Mouse (Mus musculus): ENCODE measurements around the gene Ssu2.
A peak's percentile ranks its signal among the peaks of the same experiment; 100 is the strongest.

The Ssu2 gene

GRCm38 (mm10) chr6:112387947-112388346 lies at the start of gene Ssu2:
TSS of gene Ssu2 (minus strand) at chr6:112388023.
- no peak for DNase-seq (ENCODE audit: low read depth)

GRCm38 (mm10) chr6:112426018-112426732 lies 38.4 kb upstream of the Ssu2 start:
- DNase-seq (ENCODE audit: low read depth): no peak

GRCm38 (mm10) chr6:112423746-112424501 lies 36.1 kb upstream of the Ssu2 start:
- no peak for DNase-seq (ENCODE audit: low read depth)

GRCm38 (mm10) chr6:112420883-112421282 lies 33.1 kb upstream of the Ssu2 start:
- DNase-seq (ENCODE audit: low read depth): no peak

GRCm38 (mm10) chr6:112419333-112419732 lies 31.5 kb upstream of the Ssu2 start:
- no peak for DNase-seq (ENCODE audit: low read depth)

- no peak for DNase-seq (ENCODE audit: low read depth)
These were observed 16.3 kb upstream of the Ssu2 start for GRCm38 (mm10) chr6:112404111-112404510.

GRCm38 (mm10) chr6:112401953-112402683 lies 14.3 kb upstream of the Ssu2 start:
- DNase-seq (ENCODE audit: low read depth): no peak

GRCm38 (mm10) chr6:112397351-112397750 lies 9.5 kb upstream of the Ssu2 start:
- no peak for DNase-seq (ENCODE audit: low read depth)

- DNase-seq (ENCODE audit: low read depth): no peak
These were observed 8.5 kb upstream of the Ssu2 start for GRCm38 (mm10) chr6:112396352-112396751.

- DNase-seq (ENCODE audit: low read depth): no peak
These were observed 562 bp upstream of the Ssu2 start for GRCm38 (mm10) chr6:112388385-112388784.

GRCm38 (mm10) chr6:112386260-112386659 lies 1.6 kb downstream of the Ssu2 start:
- no peak for DNase-seq (ENCODE audit: low read depth)

GRCm38 (mm10) chr6:112382990-112383685 lies 4.7 kb downstream of the Ssu2 start:
- no peak for DNase-seq (ENCODE audit: low read depth)

- no peak for DNase-seq (ENCODE audit: low read depth)
These were observed 8.8 kb downstream of the Ssu2 start for GRCm38 (mm10) chr6:112379054-112379453.

GRCm38 (mm10) chr6:112375661-112376392 lies 12.0 kb downstream of the Ssu2 start:
- no peak for DNase-seq (ENCODE audit: low read depth)

GRCm38 (mm10) chr6:112373886-112374585 lies 13.8 kb downstream of the Ssu2 start:
- peak; percentile 55 for DNase-seq (ENCODE audit: low read depth)

- no peak for DNase-seq (ENCODE audit: low read depth)
These were observed 22.5 kb downstream of the Ssu2 start for GRCm38 (mm10) chr6:112365294-112365693.

- DNase-seq (ENCODE audit: low read depth): peak; percentile 29
These were observed 23.2 kb downstream of the Ssu2 start for GRCm38 (mm10) chr6:112364581-112364980.

- peak; percentile 4 for DNase-seq (ENCODE audit: low read depth)
These were observed 25.4 kb downstream of the Ssu2 start for GRCm38 (mm10) chr6:112362349-112362958.

GRCm38 (mm10) chr6:112360676-112361075 lies 27.1 kb downstream of the Ssu2 start:
- DNase-seq (ENCODE audit: low read depth): no peak

GRCm38 (mm10) chr6:112359341-112359740 lies 28.5 kb downstream of the Ssu2 start:
- DNase-seq (ENCODE audit: low read depth): no peak

Measured in induced T-regulatory cell, adult 2 months (primary cell).